Mouse (Mus musculus): ENCODE measurements at regions not wholly inside any gene's neighbourhood (a gene's known extent, or its start where the extent isn't known, plus 50 kb on each side); places are given as distances from the start of the nearest gene placed in this dataset.

- WGBS, result 66% methylated on average over 3 of the region's 3 CpGs
- no peak overlapping the region for H3K4me2 ChIP-seq (replicated peaks; ENCODE audit: low read depth, low read length)
- no peak for ATAC-seq (ENCODE audit: low FRiP score, low TSS enrichment)
Observed at GRCm38 (mm10) chr2:108919500-108920045, 361.0 kb upstream of the Kif18a start.

GRCm38 (mm10) chr2:108920111-108920510 lies 360.4 kb upstream of the Kif18a start:
- Histone ChIP-seq H3K4me2 (replicated peaks; ENCODE audit: low read depth, low read length) (no peak overlapping the region), H3K9ac (ENCODE audit: low read depth, low read length) (no peak overlapping the region), H3K27ac (ENCODE audit: low read depth, low read length) (no peak overlapping the region), H3K9me3 (ENCODE audit: control insufficient read depth, low read length) (no peaks in the 10 kb centered on the region), H3K4me3 (ENCODE audit: low read length) (no peak overlapping the region), H3K36me3 (ENCODE audit: control insufficient read depth, insufficient read depth, low read length) (no peaks in the 10 kb centered on the region), H3K4me1 (ENCODE audit: control insufficient read depth, insufficient read depth, low read length) (no peaks in the 10 kb centered on the region), H3K27me3 (ENCODE audit: control insufficient read depth, insufficient read depth, low read length) (no peaks in the 10 kb centered on the region)
- WGBS, result 69% methylated on average over 5 of the region's 5 CpGs
- ATAC-seq (ENCODE audit: low FRiP score, low TSS enrichment), result no peak

More at GRCm38 (mm10) chr2:108919500-108920045, 361.0 kb upstream of the Kif18a start:
- Histone ChIP-seq H3K9ac (ENCODE audit: low read depth, low read length) (no peak overlapping the region), H3K9me3 (ENCODE audit: control insufficient read depth, low read length) (no peaks in the 10 kb centered on the region), H3K27ac (ENCODE audit: low read depth, low read length) (no peak overlapping the region), H3K27me3 (ENCODE audit: control insufficient read depth, insufficient read depth, low read length) (no peaks in the 10 kb centered on the region), H3K36me3 (ENCODE audit: control insufficient read depth, insufficient read depth, low read length) (no peaks in the 10 kb centered on the region), H3K4me1 (ENCODE audit: control insufficient read depth, insufficient read depth, low read length) (no peaks in the 10 kb centered on the region), H3K4me3 (ENCODE audit: low read length) (no peak overlapping the region)

GRCm38 (mm10) chr2:108935981-108936762 lies 344.4 kb upstream of the Kif18a start:
- no peak overlapping the region for H3K4me3 ChIP-seq (ENCODE audit: low read length)
- H3K27ac ChIP-seq (ENCODE audit: low read depth, low read length), result no peak overlapping the region
- H3K27me3 ChIP-seq (ENCODE audit: control insufficient read depth, insufficient read depth, low read length), result no peaks in the 10 kb centered on the region
- no peak for ATAC-seq (ENCODE audit: low FRiP score, low TSS enrichment)
- 73% methylated on average over 5 of the region's 5 CpGs for WGBS
- H3K4me1 ChIP-seq (ENCODE audit: control insufficient read depth, insufficient read depth, low read length), result no peaks in the 10 kb centered on the region
- H3K9ac ChIP-seq (ENCODE audit: low read depth, low read length), result no peak overlapping the region
- no peaks in the 10 kb centered on the region for H3K36me3 ChIP-seq (ENCODE audit: control insufficient read depth, insufficient read depth, low read length)
- H3K9me3 ChIP-seq (ENCODE audit: control insufficient read depth, low read length), result no peaks in the 10 kb centered on the region
- no peak overlapping the region for H3K4me2 ChIP-seq (replicated peaks; ENCODE audit: low read depth, low read length)

GRCm38 (mm10) chr2:108980921-108981320 lies 299.6 kb upstream of the Kif18a start:
- H3K4me1 ChIP-seq (ENCODE audit: control insufficient read depth, insufficient read depth, low read length), result no peaks in the 10 kb centered on the region
- no peak overlapping the region for H3K4me3 ChIP-seq (ENCODE audit: low read length)
- no peaks in the 10 kb centered on the region for H3K9me3 ChIP-seq (ENCODE audit: control insufficient read depth, low read length)
- H3K27ac ChIP-seq (ENCODE audit: low read depth, low read length), result no peak overlapping the region
- H3K36me3 ChIP-seq (ENCODE audit: control insufficient read depth, insufficient read depth, low read length), result no peaks in the 10 kb centered on the region
- no peak overlapping the region for H3K4me2 ChIP-seq (replicated peaks; ENCODE audit: low read depth, low read length)
- WGBS, result 90% methylated on average over 5 of the region's 5 CpGs
- ATAC-seq (ENCODE audit: low FRiP score, low TSS enrichment), result no peak
- no peaks in the 10 kb centered on the region for H3K27me3 ChIP-seq (ENCODE audit: control insufficient read depth, insufficient read depth, low read length)
- H3K9ac ChIP-seq (ENCODE audit: low read depth, low read length), result no peak overlapping the region

GRCm38 (mm10) chr2:109016223-109016622 lies 264.3 kb upstream of the Kif18a start:
- no peak overlapping the region for H3K4me2 ChIP-seq (replicated peaks; ENCODE audit: low read depth, low read length)
- H3K9me3 ChIP-seq (ENCODE audit: control insufficient read depth, low read length), result no peaks in the 10 kb centered on the region
- no peak overlapping the region for H3K4me3 ChIP-seq (ENCODE audit: low read length)
- no peaks in the 10 kb centered on the region for H3K27me3 ChIP-seq (ENCODE audit: control insufficient read depth, insufficient read depth, low read length)
- H3K4me1 ChIP-seq (ENCODE audit: control insufficient read depth, insufficient read depth, low read length), result no peaks in the 10 kb centered on the region
- H3K27ac ChIP-seq (ENCODE audit: low read depth, low read length), result no peak overlapping the region
- WGBS, result 41% methylated on average over 1 of the region's 1 CpGs
- H3K36me3 ChIP-seq (ENCODE audit: control insufficient read depth, insufficient read depth, low read length), result no peaks in the 10 kb centered on the region
- H3K9ac ChIP-seq (ENCODE audit: low read depth, low read length), result no peak overlapping the region
- ATAC-seq (ENCODE audit: low FRiP score, low TSS enrichment), result no peak

- H3K9ac ChIP-seq (ENCODE audit: low read depth, low read length), result no peak overlapping the region
- H3K9me3 ChIP-seq (ENCODE audit: control insufficient read depth, low read length), result no peaks in the 10 kb centered on the region
- H3K27me3 ChIP-seq (ENCODE audit: control insufficient read depth, insufficient read depth, low read length), result no peaks in the 10 kb centered on the region
- no peaks in the 10 kb centered on the region for H3K4me1 ChIP-seq (ENCODE audit: control insufficient read depth, insufficient read depth, low read length)
- ATAC-seq (ENCODE audit: low FRiP score, low TSS enrichment), result no peak
- H3K4me2 ChIP-seq (replicated peaks; ENCODE audit: low read depth, low read length), result no peak overlapping the region
- 75% methylated on average over 1 of the region's 1 CpGs for WGBS
- H3K36me3 ChIP-seq (ENCODE audit: control insufficient read depth, insufficient read depth, low read length), result no peaks in the 10 kb centered on the region
- no peak overlapping the region for H3K4me3 ChIP-seq (ENCODE audit: low read length)
- no peak overlapping the region for H3K27ac ChIP-seq (ENCODE audit: low read depth, low read length)
Observed at GRCm38 (mm10) chr2:109017018-109017707, 263.4 kb upstream of the Kif18a start.

- no peaks in the 10 kb centered on the region for H3K27me3 ChIP-seq (ENCODE audit: control insufficient read depth, insufficient read depth, low read length)
- WGBS, result 83% methylated on average over 6 of the region's 6 CpGs
- no peaks in the 10 kb centered on the region for H3K9me3 ChIP-seq (ENCODE audit: control insufficient read depth, low read length)
- H3K27ac ChIP-seq (ENCODE audit: low read depth, low read length), result no peak overlapping the region
- no peak overlapping the region for H3K4me3 ChIP-seq (ENCODE audit: low read length)
- H3K4me2 ChIP-seq (replicated peaks; ENCODE audit: low read depth, low read length), result no peak overlapping the region
- no peaks in the 10 kb centered on the region for H3K36me3 ChIP-seq (ENCODE audit: control insufficient read depth, insufficient read depth, low read length)
- no peak for ATAC-seq (ENCODE audit: low FRiP score, low TSS enrichment)
- no peak overlapping the region for H3K9ac ChIP-seq (ENCODE audit: low read depth, low read length)
- H3K4me1 ChIP-seq (ENCODE audit: control insufficient read depth, insufficient read depth, low read length), result no peaks in the 10 kb centered on the region
Observed at GRCm38 (mm10) chr2:109038131-109038695, 242.3 kb upstream of the Kif18a start.

Measured in kidney, embryonic 14.5 days (tissue).